9 mouse cellular contexts compared by ENCODE assay signal in the genomic region with DNA sequence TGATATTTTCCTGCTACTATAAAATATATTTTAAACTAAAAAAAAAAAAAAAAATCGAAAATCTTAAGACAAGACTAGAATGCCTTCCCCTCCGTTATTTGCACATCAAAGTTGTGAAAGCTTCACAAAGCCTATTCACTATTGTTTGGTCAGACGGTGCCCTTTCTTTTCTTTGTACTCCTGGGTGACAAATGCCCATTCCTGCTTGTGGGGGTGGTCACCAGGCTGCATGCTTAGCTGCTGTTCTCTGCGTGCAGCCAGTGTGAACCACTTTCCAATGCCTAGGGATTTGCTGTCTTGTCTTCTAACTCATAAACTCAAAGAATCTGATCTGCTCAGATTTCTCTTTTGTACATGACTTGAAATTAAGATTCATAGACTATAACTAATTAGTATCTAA. TPM values are rescaled to one million over a fixed set of nuclear protein-coding genes. Genes with fewer than 3 reads are reported as not detected.
A peak's percentile ranks its signal among the peaks of the same experiment; 100 is the strongest.
DNase-seq lines count a peak whose midpoint lies in the region; ATAC-seq lines count a peak whose summit lies in the region.
"Had no signal": no experiment of that assay in that cellular context is flagged by ENCODE, and none has a peak within 500 bp of the region (broad histone marks: within the 10 kb centered on the region; RNA-seq: fewer than 3 reads in every experiment).

No protein-coding gene starts in this region.

- intact Hi-C loops in left cerebral cortex, postnatal 4 days (cut with DNase I) = no loop called here

- H3K36me3 ChIP-seq in heart, embryonic 11.5 days (ENCODE audit: control insufficient read depth, insufficient read depth, low read length) = peaks cover 8% of the 10 kb centered on the region; the same call in 1 of the 2 replicates

- H3K4me3 ChIP-seq in heart, embryonic 11.5 days (ENCODE audit: low read depth, low read length) = no peak overlapping the region

- H3K9ac ChIP-seq in heart, embryonic 11.5 days (ENCODE audit: low read depth, low read length) = no peak overlapping the region

- H3K9me3 ChIP-seq in heart, embryonic 11.5 days (replicated peaks; ENCODE audit: control insufficient read depth, low read length) = no peaks in the 10 kb centered on the region

- H3K4me2 ChIP-seq in heart, embryonic 11.5 days = peak overlapping the region; percentile 48; the same call in 1 of the 2 replicates

- H3K27me3 ChIP-seq in heart, embryonic 11.5 days (ENCODE audit: control insufficient read depth, insufficient read depth, low read length) = no peaks in the 10 kb centered on the region
- H3K27me3 ChIP-seq: CH12.LX had no signal

- no peak for DNase-seq in heart, adult 9 months (ENCODE audit: low spot score in 2 of 2)
- DNase-seq in right cerebral cortex, postnatal 10 days (ENCODE audit: low spot score in 2 of 2) = peak; percentile 46 to 59
- DNase-seq in right cerebral cortex, postnatal 14 days = no peak
- peak; percentile 42 for DNase-seq in left cerebral cortex, postnatal 4 days
- peak; percentile 23 for DNase-seq in right cerebral cortex, postnatal 4 days
- no peak for DNase-seq in spleen, adult 12 weeks (ENCODE audit: low spot score)

- no peak for ATAC-seq in heart, embryonic 11.5 days (replicated peaks; ENCODE audit: insufficient number of reproducible peaks, low FRiP score, low TSS enrichment)
- no peak for ATAC-seq in granulocyte monocyte progenitor cell, adult 5-6 weeks (replicated peaks; ENCODE audit: poor library complexity, severe bottlenecking)

- WGBS in heart, embryonic 11.5 days (ENCODE audit: insufficient replicate concordance) = 21% methylated on average over 4 of the region's 4 CpGs

- no peak overlapping the region for H3K27ac ChIP-seq in heart, embryonic 11.5 days (ENCODE audit: low read depth, low read length)

- H3K4me1 ChIP-seq in heart, embryonic 11.5 days (ENCODE audit: control insufficient read depth, insufficient read depth, low read length) = no peaks in the 10 kb centered on the region

RNA-seq across cellular contexts. Expression of a gene that starts 49.1 kb away (rescaled TPM):
- polyA plus RNA-seq in heart, embryonic 11.5 days (2014; fragmentation: Nextera tagmentation; extraction: Ambion mirVana) = 38.1 and 40.4 TPM in 2 replicates
- 100 to 1,000 TPM; 232 to 235 TPM for total RNA-seq in left cerebral cortex, postnatal 4 days (2021)
- total RNA-seq in granulocyte monocyte progenitor cell, adult 5-6 weeks (2014; fragmentation: Nextera tagmentation) = 25.3 and 42.8 TPM in 2 replicates
- 51.1 and 59.8 TPM in 2 replicates for total RNA-seq in granulocyte monocyte progenitor cell, adult 5-6 weeks (2017)

Comparison
In these comparisons a context has a peak if more than half of its experiments do, and no peak if none do; other contexts are left out.
1. DNase-seq: peak in right cerebral cortex, postnatal 10 days (2 of 2), left cerebral cortex, postnatal 4 days (single experiment) and right cerebral cortex, postnatal 4 days (single experiment); none in heart, adult 9 months (0 of 2), right cerebral cortex, postnatal 14 days (single experiment) and spleen, adult 12 weeks (single experiment).